12 mouse cellular contexts compared by ENCODE assay signal in genomic region chr7:78412172-78412571, GRCm38 (mm10).
"Had no signal": no experiment of that assay in that cellular context is flagged by ENCODE, and none has a peak within 500 bp of the region (broad histone marks: within the 10 kb centered on the region; RNA-seq: fewer than 3 reads in every experiment).

No protein-coding gene starts in this region.

- DNase-seq: retina, postnatal 1 day; right cerebral cortex, adult 18-20 months; right cerebral cortex, postnatal 14 days; right cerebral cortex, postnatal 25 days; right cerebral cortex, postnatal 4 days; spleen, adult 18-20 months; thymus, adult 18-20 months; thymus, adult 2 months; thymus, postnatal 14 days; thymus, postnatal 25 days; thymus, postnatal 36 days; thymus, postnatal 4 days had no signal
